ENCODE assay signal across 12 mouse cellular contexts in the genomic region with DNA sequence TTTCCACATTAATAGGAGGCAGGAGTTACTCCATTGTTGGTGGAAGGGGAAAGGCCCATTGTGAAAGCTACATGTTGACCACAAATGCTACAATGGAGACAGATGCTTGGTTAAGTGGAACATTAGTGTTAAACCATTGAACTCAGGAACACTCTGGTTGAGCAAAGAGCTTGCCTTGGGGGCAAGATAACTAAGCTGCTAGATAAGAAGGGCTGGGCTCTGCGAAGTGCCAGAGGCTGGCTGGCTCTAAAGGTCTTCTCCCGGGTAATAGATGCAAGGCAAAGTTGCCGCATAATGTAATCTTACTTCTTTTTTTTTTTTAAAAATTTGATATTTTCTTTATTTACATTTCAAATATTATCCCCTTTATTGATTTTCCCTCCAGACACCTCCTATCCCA. TPM values are rescaled to one million over a fixed set of nuclear protein-coding genes. Genes with fewer than 3 reads are reported as not detected.
"Had no signal": no experiment of that assay in that cellular context is flagged by ENCODE, and none has a peak within 500 bp of the region (broad histone marks: within the 10 kb centered on the region; RNA-seq: fewer than 3 reads in every experiment).

No protein-coding gene starts in this region.

- H3K4me1 ChIP-seq: midbrain, embryonic 10.5 days; neural tube, embryonic 15.5 days had no signal

- H3K27ac ChIP-seq: kidney, postnatal 0 days; limb, embryonic 13.5 days; midbrain, embryonic 10.5 days; neural tube, embryonic 15.5 days had no signal

- H3K4me3 ChIP-seq: limb, embryonic 13.5 days; midbrain, embryonic 10.5 days; myocyte; neural tube, embryonic 15.5 days had no signal

- H3K36me3 ChIP-seq: limb, embryonic 13.5 days; midbrain, embryonic 10.5 days; neural tube, embryonic 15.5 days had no signal

- DNase-seq: kidney, adult 11 months; kidney, adult 9 months; kidney, postnatal 36 days; lung, adult 18-20 months; midbrain, embryonic 14.5 days; right cerebral cortex, postnatal 4 days; thymus, postnatal 4 days had no signal

- H3K9me3 ChIP-seq: limb, embryonic 13.5 days; midbrain, embryonic 10.5 days; neural tube, embryonic 15.5 days had no signal

- H3K4me2 ChIP-seq: limb, embryonic 13.5 days; neural tube, embryonic 15.5 days had no signal

- H3K9ac ChIP-seq: limb, embryonic 13.5 days; neural tube, embryonic 15.5 days had no signal

- H3K27me3 ChIP-seq: limb, embryonic 13.5 days; neural tube, embryonic 15.5 days had no signal

RNA-seq across cellular contexts. Expression of a gene that starts 20.8 kb away (rescaled TPM):
- polyA plus RNA-seq: myocyte had no signal
